Mouse (Mus musculus): ENCODE results near the gene Borcs7. TPM values are rescaled to one million over a fixed set of nuclear protein-coding genes. Genes with fewer than 3 reads are reported as not detected.
A peak's percentile ranks its signal among the peaks of the same experiment; 100 is the strongest.

Gene Borcs7
- polyA plus RNA-seq, 1 experiment from 2014 or later, result 19.7 TPM

GRCm38 (mm10) chr19:46707296-46708151, 17.8 kb downstream of the Borcs7 start, which contains the start of gene As3mt:
TSS of gene As3mt (plus strand) at chr19:46707458.
- no peaks in the 10 kb centered on the region for H3K9me3 ChIP-seq (ENCODE audit: control insufficient read depth, low read depth, low read length)
- peak within 1 kb of the TSS; percentile 71 for H3K4me2 ChIP-seq (replicated peaks; ENCODE audit: low read depth, low read length)
- 11% methylated on average over 31 of the region's 31 CpGs for WGBS
- peak; percentile 77; the same call in 1 of the 2 replicates for ATAC-seq (ENCODE audit: insufficient number of reproducible peaks, insufficient read depth, low FRiP score, low read depth)
- H3K9ac ChIP-seq (replicated peaks; ENCODE audit: low read depth, low read length), result no peak within 1 kb of the TSS; the same call in 1 of the 2 replicates
- no peaks in the 10 kb centered on the region for H3K36me3 ChIP-seq (ENCODE audit: control insufficient read depth, insufficient read depth, low read length)
- H3K27ac ChIP-seq (ENCODE audit: low read length), result peak within 1 kb of the TSS; percentile 21; the same call in 1 of the 2 replicates
- peak within 1 kb of the TSS; percentile 31 for H3K4me3 ChIP-seq (ENCODE audit: low read depth, low read length)
- peaks cover 9% of the 10 kb centered on the region; the same call in 1 of the 2 replicates for H3K4me1 ChIP-seq (ENCODE audit: control insufficient read depth, insufficient read depth, low read length)
- H3K27me3 ChIP-seq (ENCODE audit: control insufficient read depth, insufficient read depth, low read length), result no peaks in the 10 kb centered on the region

- Histone ChIP-seq H3K4me3 (ENCODE audit: low read depth, low read length) (no peak overlapping the region), H3K36me3 (ENCODE audit: control insufficient read depth, insufficient read depth, low read length) (no peaks in the 10 kb centered on the region), H3K9ac (replicated peaks; ENCODE audit: low read depth, low read length) (no peak overlapping the region), H3K27ac (ENCODE audit: low read length) (no peak overlapping the region), H3K27me3 (ENCODE audit: control insufficient read depth, insufficient read depth, low read length) (no peaks in the 10 kb centered on the region), H3K4me1 (ENCODE audit: control insufficient read depth, insufficient read depth, low read length) (peaks cover 9% of the 10 kb centered on the region; the same call in 1 of the 2 replicates), H3K9me3 (ENCODE audit: control insufficient read depth, low read depth, low read length) (no peaks in the 10 kb centered on the region), H3K4me2 (replicated peaks; ENCODE audit: low read depth, low read length) (no peak overlapping the region)
- ATAC-seq (ENCODE audit: insufficient number of reproducible peaks, insufficient read depth, low FRiP score, low read depth), result no peak
- WGBS, result 94% methylated on average over 4 of the region's 4 CpGs
Measured at GRCm38 (mm10) chr19:46710614-46711013, 20.9 kb downstream of the Borcs7 start.

- WGBS, result 80% methylated on average over 8 of the region's 8 CpGs
- H3K27me3 ChIP-seq (ENCODE audit: control insufficient read depth, insufficient read depth, low read length), result no peaks in the 10 kb centered on the region
Measured at GRCm38 (mm10) chr19:46714234-46714633, 24.5 kb downstream of the Borcs7 start.

DNA sequence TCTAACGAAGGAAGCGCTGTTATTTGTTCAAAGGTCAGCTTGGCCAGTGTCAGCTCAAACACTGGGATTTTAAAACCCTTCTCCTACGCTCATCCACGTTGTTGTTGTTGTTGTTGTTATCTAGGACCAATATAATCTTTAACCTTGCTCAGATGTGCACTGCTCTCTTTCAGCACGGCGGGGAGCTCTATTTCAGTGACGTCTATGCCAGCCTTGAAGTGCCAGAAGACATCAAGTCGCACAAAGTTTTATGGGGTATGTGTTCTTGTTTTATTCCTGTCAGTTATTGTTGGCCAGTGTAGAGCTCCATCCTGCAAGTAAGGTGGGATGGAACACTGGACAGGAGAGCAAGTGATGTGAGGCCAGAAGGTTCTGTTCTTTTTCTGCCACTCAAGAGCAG, 25.3 kb downstream of the Borcs7 start:
- 91% methylated on average over 8 of the region's 8 CpGs for WGBS
- no peak overlapping the region for H3K4me2 ChIP-seq (replicated peaks; ENCODE audit: low read depth, low read length)
- H3K27me3 ChIP-seq (ENCODE audit: control insufficient read depth, insufficient read depth, low read length), result no peaks in the 10 kb centered on the region

More at GRCm38 (mm10) chr19:46714234-46714633, 24.5 kb downstream of the Borcs7 start:
- no peaks in the 10 kb centered on the region for H3K36me3 ChIP-seq (ENCODE audit: control insufficient read depth, insufficient read depth, low read length)
- no peak overlapping the region for H3K27ac ChIP-seq (ENCODE audit: low read length)
- 0 out of 2 replicates have a peak, but pooled peaks cover 4% of the 10 kb centered on the region for H3K9me3 ChIP-seq (ENCODE audit: control insufficient read depth, low read depth, low read length)
- no peaks in the 10 kb centered on the region for H3K4me1 ChIP-seq (ENCODE audit: control insufficient read depth, insufficient read depth, low read length)
- H3K4me2 ChIP-seq (replicated peaks; ENCODE audit: low read depth, low read length), result no peak overlapping the region
- H3K4me3 ChIP-seq (ENCODE audit: low read depth, low read length), result no peak overlapping the region
- H3K9ac ChIP-seq (replicated peaks; ENCODE audit: low read depth, low read length), result no peak overlapping the region
- ATAC-seq (ENCODE audit: insufficient number of reproducible peaks, insufficient read depth, low FRiP score, low read depth), result no peak

GRCm38 (mm10) chr19:46718150-46718549, 28.4 kb downstream of the Borcs7 start:
- no peak for ATAC-seq (ENCODE audit: insufficient number of reproducible peaks, insufficient read depth, low FRiP score, low read depth)

More for the DNA sequence above, 25.3 kb downstream of the Borcs7 start:
- 0 out of 2 replicates have a peak, but pooled peaks cover 4% of the 10 kb centered on the region for H3K9me3 ChIP-seq (ENCODE audit: control insufficient read depth, low read depth, low read length)
- H3K4me1 ChIP-seq (ENCODE audit: control insufficient read depth, insufficient read depth, low read length), result no peaks in the 10 kb centered on the region
- H3K27ac ChIP-seq (ENCODE audit: low read length), result no peak overlapping the region
- no peaks in the 10 kb centered on the region for H3K36me3 ChIP-seq (ENCODE audit: control insufficient read depth, insufficient read depth, low read length)
- no peak overlapping the region for H3K9ac ChIP-seq (replicated peaks; ENCODE audit: low read depth, low read length)
- ATAC-seq (ENCODE audit: insufficient number of reproducible peaks, insufficient read depth, low FRiP score, low read depth), result no peak
- no peak overlapping the region for H3K4me3 ChIP-seq (ENCODE audit: low read depth, low read length)

DNA sequence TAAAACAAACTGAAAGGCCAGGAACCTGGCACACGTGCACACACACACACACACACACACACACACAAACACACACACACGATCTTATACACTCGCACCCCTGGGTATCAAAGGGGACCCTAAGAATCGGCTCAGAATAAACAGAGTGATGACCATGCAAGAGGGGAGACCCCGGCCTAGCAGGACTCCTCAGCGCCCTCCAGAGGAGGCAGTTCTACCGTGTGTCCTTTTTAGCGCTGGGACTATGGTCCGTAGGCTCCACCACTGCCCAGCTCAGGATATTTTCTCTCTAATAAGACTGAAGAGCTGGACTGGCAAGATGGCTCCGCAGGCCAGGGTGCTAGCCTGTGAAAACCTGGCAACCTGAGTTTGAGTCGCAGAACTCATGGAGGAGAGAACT, 34.7 kb downstream of the Borcs7 start:
- WGBS, result 69% methylated on average over 11 of the region's 11 CpGs
- Histone ChIP-seq H3K27me3 (ENCODE audit: control insufficient read depth, insufficient read depth, low read length) (no peaks in the 10 kb centered on the region), H3K4me2 (replicated peaks; ENCODE audit: low read depth, low read length) (no peak overlapping the region), H3K9ac (replicated peaks; ENCODE audit: low read depth, low read length) (no peak overlapping the region), H3K4me1 (ENCODE audit: control insufficient read depth, insufficient read depth, low read length) (no peaks in the 10 kb centered on the region), H3K9me3 (ENCODE audit: control insufficient read depth, low read depth, low read length) (no peaks in the 10 kb centered on the region), H3K4me3 (ENCODE audit: low read depth, low read length) (no peak overlapping the region), H3K36me3 (ENCODE audit: control insufficient read depth, insufficient read depth, low read length) (no peaks in the 10 kb centered on the region; the same call in 1 of the 2 replicates), H3K27ac (ENCODE audit: low read length) (no peak overlapping the region)
- ATAC-seq (ENCODE audit: insufficient number of reproducible peaks, insufficient read depth, low FRiP score, low read depth), result no peak

More at GRCm38 (mm10) chr19:46718150-46718549, 28.4 kb downstream of the Borcs7 start:
- H3K9me3 ChIP-seq (ENCODE audit: control insufficient read depth, low read depth, low read length), result 0 out of 2 replicates have a peak, but pooled peaks cover 4% of the 10 kb centered on the region
- no peaks in the 10 kb centered on the region for H3K27me3 ChIP-seq (ENCODE audit: control insufficient read depth, insufficient read depth, low read length)
- H3K36me3 ChIP-seq (ENCODE audit: control insufficient read depth, insufficient read depth, low read length), result no peaks in the 10 kb centered on the region; the same call in 1 of the 2 replicates
- H3K4me1 ChIP-seq (ENCODE audit: control insufficient read depth, insufficient read depth, low read length), result no peaks in the 10 kb centered on the region
- H3K27ac ChIP-seq (ENCODE audit: low read length), result no peak overlapping the region
- H3K4me3 ChIP-seq (ENCODE audit: low read depth, low read length), result no peak overlapping the region
- H3K4me2 ChIP-seq (replicated peaks; ENCODE audit: low read depth, low read length), result no peak overlapping the region
- 85% methylated on average over 4 of the region's 4 CpGs for WGBS
- H3K9ac ChIP-seq (replicated peaks; ENCODE audit: low read depth, low read length), result no peak overlapping the region

DNA sequence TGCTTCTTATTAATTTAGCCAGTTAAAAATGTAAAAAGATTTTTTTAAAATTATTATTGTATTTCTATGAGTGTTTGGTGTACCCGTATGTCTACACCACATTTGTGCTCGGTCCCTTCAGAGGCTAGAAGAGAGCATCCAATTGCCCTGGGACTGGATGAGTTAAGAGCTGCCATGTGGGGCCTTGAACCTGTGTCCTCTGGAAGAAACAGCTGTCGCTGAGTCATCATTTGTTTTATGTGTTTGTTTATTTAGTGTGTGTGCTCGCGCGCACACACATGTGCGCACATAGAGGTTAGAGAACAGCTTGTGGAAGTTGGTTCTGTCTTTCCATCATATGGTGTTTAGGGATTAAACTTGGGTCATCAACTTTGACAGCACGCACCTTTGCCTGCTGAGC, 36.4 kb downstream of the Borcs7 start:
- WGBS, result 91% methylated on average over 8 of the region's 8 CpGs
- H3K27ac ChIP-seq (ENCODE audit: low read length), result no peak overlapping the region
- no peaks in the 10 kb centered on the region for H3K4me1 ChIP-seq (ENCODE audit: control insufficient read depth, insufficient read depth, low read length)
- no peaks in the 10 kb centered on the region for H3K27me3 ChIP-seq (ENCODE audit: control insufficient read depth, insufficient read depth, low read length)
- no peaks in the 10 kb centered on the region; the same call in 1 of the 2 replicates for H3K36me3 ChIP-seq (ENCODE audit: control insufficient read depth, insufficient read depth, low read length)
- no peak overlapping the region for H3K4me2 ChIP-seq (replicated peaks; ENCODE audit: low read depth, low read length)
- H3K9me3 ChIP-seq (ENCODE audit: control insufficient read depth, low read depth, low read length), result no peaks in the 10 kb centered on the region
- no peak overlapping the region for H3K4me3 ChIP-seq (ENCODE audit: low read depth, low read length)
- ATAC-seq (ENCODE audit: insufficient number of reproducible peaks, insufficient read depth, low FRiP score, low read depth), result no peak
- no peak overlapping the region for H3K9ac ChIP-seq (replicated peaks; ENCODE audit: low read depth, low read length)

- Histone ChIP-seq H3K4me2 (replicated peaks; ENCODE audit: low read depth, low read length) (no peak overlapping the region), H3K27me3 (ENCODE audit: control insufficient read depth, insufficient read depth, low read length) (no peaks in the 10 kb centered on the region), H3K36me3 (ENCODE audit: control insufficient read depth, insufficient read depth, low read length) (no peaks in the 10 kb centered on the region), H3K9me3 (ENCODE audit: control insufficient read depth, low read depth, low read length) (no peaks in the 10 kb centered on the region), H3K4me1 (ENCODE audit: control insufficient read depth, insufficient read depth, low read length) (no peaks in the 10 kb centered on the region), H3K9ac (replicated peaks; ENCODE audit: low read depth, low read length) (no peak overlapping the region), H3K4me3 (ENCODE audit: low read depth, low read length) (no peak overlapping the region), H3K27ac (ENCODE audit: low read length) (no peak overlapping the region)
- ATAC-seq (ENCODE audit: insufficient number of reproducible peaks, insufficient read depth, low FRiP score, low read depth), result no peak
- 56% methylated on average over 8 of the region's 8 CpGs for WGBS
Measured at GRCm38 (mm10) chr19:46727140-46727736, 37.5 kb downstream of the Borcs7 start.

All from stomach, embryonic 14.5 days (tissue).